Mouse (Mus musculus): ENCODE results near the gene Myo18a.
A peak's percentile ranks its signal among the peaks of the same experiment; 100 is the strongest.

Gene Myo18a

GRCm38 (mm10) chr11:77903761-77904160, 140.7 kb downstream of the Myo18a start:
- DNase-seq, result no peak

- DNase-seq, result no peak
Measured at GRCm38 (mm10) chr11:77904707-77905106, 141.7 kb downstream of the Myo18a start.

- peak; percentile 87 for DNase-seq
Measured at GRCm38 (mm10) chr11:77906097-77906687, 143.1 kb downstream of the Myo18a start.

- peak; percentile 89 for DNase-seq
Measured at GRCm38 (mm10) chr11:77906747-77907174, 143.7 kb downstream of the Myo18a start.

DNA sequence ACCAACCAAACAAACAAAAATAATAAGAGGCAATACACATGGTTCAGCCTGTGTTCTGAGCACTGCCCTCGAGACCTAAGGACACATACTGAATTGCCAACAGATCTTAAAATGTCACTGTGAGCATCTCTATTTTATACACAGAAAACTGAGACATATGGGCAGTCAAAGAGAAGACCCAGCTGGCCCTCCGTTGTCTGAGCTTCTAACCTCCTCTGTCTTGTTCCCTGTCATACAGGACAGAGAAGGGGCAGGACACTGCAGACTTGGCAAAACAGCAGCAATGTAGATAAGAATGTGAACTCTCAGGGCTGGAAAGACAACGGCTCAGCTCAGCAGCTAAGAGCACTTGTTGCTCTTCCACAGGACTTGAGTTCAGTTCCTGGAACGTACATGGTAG, 145.4 kb downstream of the Myo18a start:
- no peak for DNase-seq

- no peak for DNase-seq
Measured at GRCm38 (mm10) chr11:77909376-77909775, 146.3 kb downstream of the Myo18a start.

DNA sequence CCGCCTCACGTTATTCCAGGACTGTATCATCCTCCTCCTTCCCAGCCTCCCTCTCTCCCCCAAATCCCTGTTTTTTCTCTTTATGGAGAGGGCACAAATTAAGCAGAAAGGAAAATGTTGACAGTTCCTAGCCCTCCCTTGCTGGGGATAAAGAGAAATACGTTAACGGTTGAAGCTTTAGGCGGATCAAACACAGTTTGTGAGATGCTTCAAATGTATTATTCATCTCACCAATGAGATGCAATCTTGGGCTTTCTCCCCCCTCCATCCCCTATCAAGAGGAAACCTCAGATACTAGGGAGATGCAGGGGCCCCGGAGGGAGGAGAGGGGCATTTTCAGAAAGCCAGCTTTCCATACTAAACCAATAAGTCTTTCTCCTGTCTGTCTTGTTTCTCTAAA, 146.7 kb downstream of the Myo18a start:
- DNase-seq, result no peak

GRCm38 (mm10) chr11:77913505-77913904, 150.5 kb downstream of the Myo18a start:
- DNase-seq, result no peak

DNA sequence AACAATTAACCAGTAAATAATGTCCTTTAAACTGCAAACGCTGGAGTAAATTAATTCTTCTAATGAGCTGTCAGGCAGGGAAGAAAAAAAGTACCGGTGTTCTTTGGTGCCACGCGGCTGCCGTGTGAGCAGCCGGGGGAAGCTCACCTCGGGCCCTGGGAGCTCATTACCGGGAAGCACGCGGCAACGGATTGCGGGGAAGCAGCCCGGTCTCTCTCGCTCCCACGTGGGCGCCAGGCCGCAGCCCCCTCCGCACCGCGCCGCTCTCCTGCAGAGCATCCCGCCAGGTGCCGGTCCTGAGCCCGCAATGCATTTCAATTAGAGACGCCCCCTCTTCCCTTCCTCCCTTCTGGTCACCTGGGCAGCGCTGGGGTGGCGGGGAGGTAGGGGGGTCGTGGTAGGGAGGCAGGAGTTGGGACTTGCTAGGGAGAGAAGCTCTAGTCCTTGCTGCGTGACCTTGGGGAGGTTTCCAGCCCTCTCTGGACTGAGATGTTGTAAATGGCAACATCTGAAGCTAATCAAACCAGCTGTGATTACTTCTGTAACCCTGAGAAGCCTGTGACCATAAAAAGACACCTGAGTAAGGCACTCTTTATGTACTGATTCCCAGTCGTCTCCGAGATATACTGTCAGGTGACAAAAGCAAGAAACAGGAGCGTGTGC, 151.7 kb downstream of the Myo18a start:
- DNase-seq, result no peak
